ENCODE assay signal across 8 mouse cellular contexts in genomic region chr4:44757131-44757530, GRCm38 (mm10). TPM values are rescaled to one million over a fixed set of nuclear protein-coding genes. Genes with fewer than 3 reads are reported as not detected.
A peak's percentile ranks its signal among the peaks of the same experiment; 100 is the strongest.
DNase-seq lines count a peak whose midpoint lies in the region; ATAC-seq and TF ChIP-seq lines count a peak whose summit lies in the region.
"Not testable (repeated sequence)": the region's sequence is repeated elsewhere in the genome, so short reads cannot be mapped to it uniquely, and the experiment has no call there.

No protein-coding gene starts in this region.

- H3K79me3 ChIP-seq in C2C12 (ENCODE audit: low read depth) = peaks cover 19% of the 10 kb centered on the region

- peaks cover 12% of the 10 kb centered on the region for H3K4me1 ChIP-seq in embryonic facial prominence, embryonic 10.5 days
- H3K4me1 ChIP-seq in forebrain, embryonic 15.5 days = peaks cover 18% of the 10 kb centered on the region
- not testable (repeated sequence) for H3K4me1 ChIP-seq in hindbrain, embryonic 11.5 days (replicated peaks; ENCODE audit: control insufficient read depth, insufficient read depth, low read length); liver, embryonic 14.5 days (replicated peaks; ENCODE audit: control insufficient read depth in 2 of 2, insufficient read depth in 2 of 2, low read length in 1 of 2); stomach, embryonic 14.5 days (ENCODE audit: control insufficient read depth, insufficient read depth, low read length)
- peaks cover 13% of the 10 kb centered on the region; the same call in 1 of the 2 replicates for H3K4me1 ChIP-seq in kidney, embryonic 16.5 days (ENCODE audit: insufficient read depth, low read length)
- H3K4me1 ChIP-seq in midbrain, embryonic 13.5 days (replicated peaks) = peaks cover 15% of the 10 kb centered on the region

- WGBS in embryonic facial prominence, embryonic 10.5 days = 6% methylated on average over 10 of the region's 10 CpGs
- WGBS in forebrain, embryonic 15.5 days = 6% methylated on average over 10 of the region's 10 CpGs
- WGBS in hindbrain, embryonic 11.5 days = 13% methylated on average over 10 of the region's 10 CpGs
- WGBS in kidney, embryonic 16.5 days = 10% methylated on average over 10 of the region's 10 CpGs
- WGBS in liver, embryonic 14.5 days (ENCODE audit: insufficient replicate concordance) = 3% methylated on average over 10 of the region's 10 CpGs
- 4% methylated on average over 10 of the region's 10 CpGs for whole genome bisulfite sequencing in midbrain, embryonic 13.5 days
- WGBS in stomach, embryonic 14.5 days = 6% methylated on average over 10 of the region's 10 CpGs

- H3K9me3 ChIP-seq in embryonic facial prominence, embryonic 10.5 days; forebrain, embryonic 15.5 days; hindbrain, embryonic 11.5 days (ENCODE audit: control insufficient read depth, low read length); kidney, embryonic 16.5 days (ENCODE audit: low read length); liver, embryonic 14.5 days (ENCODE audit: control insufficient read depth, low read length); midbrain, embryonic 13.5 days; stomach, embryonic 14.5 days (ENCODE audit: control insufficient read depth, low read depth, low read length): not testable (repeated sequence)

- not testable (repeated sequence) for ATAC-seq in forebrain, embryonic 15.5 days (replicated peaks); hindbrain, embryonic 11.5 days (ENCODE audit: low FRiP score); kidney, embryonic 16.5 days (ENCODE audit: low FRiP score, low TSS enrichment); liver, embryonic 14.5 days (ENCODE audit: insufficient read depth); midbrain, embryonic 13.5 days; stomach, embryonic 14.5 days (ENCODE audit: insufficient number of reproducible peaks, insufficient read depth, low FRiP score, low read depth)

- DNase-seq in embryonic facial prominence, embryonic 10.5 days (ENCODE audit: low spot score); hindbrain, embryonic 11.5 days (ENCODE audit: low spot score); liver, embryonic 14.5 days (ENCODE audit: low read depth in 3 of 3, low spot score in 3 of 3): not testable (repeated sequence)

- peak overlapping the region; percentile 91 for H3K9ac ChIP-seq in forebrain, embryonic 15.5 days (replicated peaks)
- peak overlapping the region; percentile 95 for H3K9ac ChIP-seq in hindbrain, embryonic 11.5 days (ENCODE audit: low read depth, low read length)
- peak overlapping the region; percentile 97 for H3K9ac ChIP-seq in kidney, embryonic 16.5 days (replicated peaks; ENCODE audit: low read length)
- peak overlapping the region; percentile 90 for H3K9ac ChIP-seq in liver, embryonic 14.5 days (replicated peaks)
- H3K9ac ChIP-seq in midbrain, embryonic 13.5 days (replicated peaks) = peak overlapping the region; percentile 93
- H3K9ac ChIP-seq in stomach, embryonic 14.5 days (replicated peaks; ENCODE audit: low read depth, low read length) = peak overlapping the region; percentile 90

- H3K4me2 ChIP-seq in forebrain, embryonic 15.5 days (replicated peaks) = peak overlapping the region; percentile 75
- peak overlapping the region; percentile 62 for H3K4me2 ChIP-seq in hindbrain, embryonic 11.5 days (replicated peaks; ENCODE audit: low read depth, low read length)
- peak overlapping the region; percentile 83 for H3K4me2 ChIP-seq in kidney, embryonic 16.5 days (replicated peaks; ENCODE audit: low read depth, low read length)
- peak overlapping the region; percentile 81 for H3K4me2 ChIP-seq in liver, embryonic 14.5 days (ENCODE audit: low read depth)
- peak overlapping the region; percentile 70 for H3K4me2 ChIP-seq in midbrain, embryonic 13.5 days (replicated peaks)
- peak overlapping the region; percentile 74 for H3K4me2 ChIP-seq in stomach, embryonic 14.5 days (replicated peaks; ENCODE audit: low read depth, low read length)

- peak overlapping the region; percentile 94 for H3ac ChIP-seq in C2C12 (ENCODE audit: control insufficient read depth, insufficient read length, low read depth)

- not testable (repeated sequence) for TF ChIP-seq EP300 in liver, embryonic 14.5 days (IDR thresholded peaks at IDR 0.05; ENCODE audit: low read depth)

- peak overlapping the region; percentile 85 for H3K27ac ChIP-seq in embryonic facial prominence, embryonic 10.5 days (replicated peaks)
- H3K27ac ChIP-seq in forebrain, embryonic 15.5 days (replicated peaks) = peak overlapping the region; percentile 95
- peak overlapping the region; percentile 94 for H3K27ac ChIP-seq in hindbrain, embryonic 11.5 days (ENCODE audit: low read depth, low read length)
- peak overlapping the region; percentile 97 for H3K27ac ChIP-seq in kidney, embryonic 16.5 days (ENCODE audit: low read length)
- H3K27ac ChIP-seq in liver, embryonic 14.5 days = peak overlapping the region; percentile 68; the same call in 1 of the 2 replicates
- H3K27ac ChIP-seq in midbrain, embryonic 13.5 days = peak overlapping the region; percentile 92
- H3K27ac ChIP-seq in stomach, embryonic 14.5 days (ENCODE audit: low read length) = peak overlapping the region; percentile 91; the same call in 1 of the 2 replicates

- H3K36me3 ChIP-seq in C2C12 (ENCODE audit: control insufficient read depth, insufficient read depth); embryonic facial prominence, embryonic 10.5 days (replicated peaks); forebrain, embryonic 15.5 days; hindbrain, embryonic 11.5 days (ENCODE audit: control insufficient read depth, insufficient read depth, low read length); kidney, embryonic 16.5 days (ENCODE audit: insufficient read depth, low read length); liver, embryonic 14.5 days (replicated peaks; ENCODE audit: control insufficient read depth, insufficient read depth, low read depth); midbrain, embryonic 13.5 days; stomach, embryonic 14.5 days (ENCODE audit: control insufficient read depth, insufficient read depth, low read length): not testable (repeated sequence)

- H3K79me2 ChIP-seq in C2C12 (ENCODE audit: control insufficient read depth, insufficient read depth) = peaks cover 46% of the 10 kb centered on the region

- not testable (repeated sequence) for H3K27me3 ChIP-seq in C2C12 (ENCODE audit: control insufficient read depth, insufficient read depth, insufficient read length); embryonic facial prominence, embryonic 10.5 days (replicated peaks; ENCODE audit: low read depth, poor library complexity, severe bottlenecking); forebrain, embryonic 15.5 days; hindbrain, embryonic 11.5 days (ENCODE audit: control insufficient read depth, insufficient read depth, low read length); kidney, embryonic 16.5 days (ENCODE audit: insufficient read depth, low read length); liver, embryonic 14.5 days (ENCODE audit: control insufficient read depth, insufficient read depth, low read length); midbrain, embryonic 13.5 days; stomach, embryonic 14.5 days (ENCODE audit: control insufficient read depth, insufficient read depth, low read length)

- H3K4me3 ChIP-seq in C2C12 (ENCODE audit: insufficient read depth, poor library complexity, severe bottlenecking) = peak overlapping the region; percentile 87
- peak overlapping the region; percentile 73 for H3K4me3 ChIP-seq in embryonic facial prominence, embryonic 10.5 days
- peak overlapping the region; percentile 97 for H3K4me3 ChIP-seq in forebrain, embryonic 15.5 days
- H3K4me3 ChIP-seq in hindbrain, embryonic 11.5 days (ENCODE audit: low read depth, low read length) = peak overlapping the region; percentile 92
- H3K4me3 ChIP-seq in kidney, embryonic 16.5 days (ENCODE audit: low read length) = peak overlapping the region; percentile 91
- H3K4me3 ChIP-seq in liver, embryonic 14.5 days (ENCODE audit: insufficient read depth in 1 of 2, low read depth in 2 of 2, low read length in 2 of 2) = peak overlapping the region; percentile 76 to 91
- peak overlapping the region; percentile 95 for H3K4me3 ChIP-seq in midbrain, embryonic 13.5 days (replicated peaks)
- peak overlapping the region; percentile 98 for H3K4me3 ChIP-seq in stomach, embryonic 14.5 days (ENCODE audit: low read depth, low read length)

- TF ChIP-seq CTCF in C2C12 (IDR thresholded peaks at IDR 0.05; ENCODE audit: control insufficient read depth, insufficient read depth, insufficient read length); liver, embryonic 14.5 days (IDR thresholded peaks at IDR 0.05; ENCODE audit: low read depth): not testable (repeated sequence)

RNA-seq across cellular contexts. Expression of gene Zcchc7, which starts 1.5 kb away (rescaled TPM):
- 5.3 TPM for polyA plus RNA-seq in C2C12 (2012; fragmentation: generic; extraction: Trizol)
- polyA plus RNA-seq in embryonic facial prominence, embryonic 10.5 days (2016; fragmentation: Nextera tagmentation; extraction: Ambion mirVana) = 20.0 and 22.2 TPM in 2 replicates
- polyA plus RNA-seq in forebrain, embryonic 15.5 days (2015; fragmentation: Nextera tagmentation; extraction: Ambion mirVana) = 39.8 and 41.0 TPM in 2 replicates
- 24.4 and 31.3 TPM in 2 replicates for polyA plus RNA-seq in hindbrain, embryonic 11.5 days (2014; fragmentation: Nextera tagmentation; extraction: Ambion mirVana)
- 30.7 and 34.3 TPM in 2 replicates for polyA plus RNA-seq in kidney, embryonic 16.5 days (2015; fragmentation: Nextera tagmentation; extraction: Ambion mirVana)
- 4.7 and 8.8 TPM in 2 replicates for polyA plus RNA-seq in liver, embryonic 14.5 days (2012; rRNA removed)
- polyA plus RNA-seq in liver, embryonic 14.5 days (2014; fragmentation: Nextera tagmentation; extraction: Ambion mirVana) = 11.6 and 12.3 TPM in 2 replicates
- polyA plus RNA-seq in midbrain, embryonic 13.5 days (2015; fragmentation: Nextera tagmentation; extraction: Ambion mirVana) = 33.4 and 39.1 TPM in 2 replicates
- 58.8 and 58.9 TPM in 2 replicates for polyA plus RNA-seq in stomach, embryonic 14.5 days (2014; fragmentation: Nextera tagmentation; extraction: Ambion mirVana)

RNA-seq across cellular contexts. Expression of gene Pax5, which starts 46.8 kb away (rescaled TPM):
- polyA plus RNA-seq in C2C12 (2012; fragmentation: generic; extraction: Trizol) = not detected
- 0.56 and 0.57 TPM in 2 replicates for polyA plus RNA-seq in embryonic facial prominence, embryonic 10.5 days (2016; fragmentation: Nextera tagmentation; extraction: Ambion mirVana)
- 0.19 and 0.22 TPM in 2 replicates for polyA plus RNA-seq in forebrain, embryonic 15.5 days (2015; fragmentation: Nextera tagmentation; extraction: Ambion mirVana)
- 3.3 and 4.8 TPM in 2 replicates for polyA plus RNA-seq in hindbrain, embryonic 11.5 days (2014; fragmentation: Nextera tagmentation; extraction: Ambion mirVana)
- polyA plus RNA-seq in kidney, embryonic 16.5 days (2015; fragmentation: Nextera tagmentation; extraction: Ambion mirVana) = not detected in 2 replicates
- polyA plus RNA-seq in liver, embryonic 14.5 days (2012; rRNA removed) = 0.11 and 0.12 TPM in 2 replicates
- 0.05 and 0.09 TPM in 2 replicates for polyA plus RNA-seq in liver, embryonic 14.5 days (2014; fragmentation: Nextera tagmentation; extraction: Ambion mirVana)
- 9.7 and 10.4 TPM in 2 replicates for polyA plus RNA-seq in midbrain, embryonic 13.5 days (2015; fragmentation: Nextera tagmentation; extraction: Ambion mirVana)
- not detected in 2 replicates for polyA plus RNA-seq in stomach, embryonic 14.5 days (2014; fragmentation: Nextera tagmentation; extraction: Ambion mirVana)
